Mouse (Mus musculus): ENCODE measurements at regions not wholly inside any gene's neighbourhood (a gene's known extent, or its start where the extent isn't known, plus 50 kb on each side); places are given as distances from the start of the nearest gene placed in this dataset.

- DNase-seq (ENCODE audit: low spot score): no peak
Observed at GRCm38 (mm10) chr8:126683555-126683947, 89.8 kb upstream of the Irf2bp2 start.

DNA sequence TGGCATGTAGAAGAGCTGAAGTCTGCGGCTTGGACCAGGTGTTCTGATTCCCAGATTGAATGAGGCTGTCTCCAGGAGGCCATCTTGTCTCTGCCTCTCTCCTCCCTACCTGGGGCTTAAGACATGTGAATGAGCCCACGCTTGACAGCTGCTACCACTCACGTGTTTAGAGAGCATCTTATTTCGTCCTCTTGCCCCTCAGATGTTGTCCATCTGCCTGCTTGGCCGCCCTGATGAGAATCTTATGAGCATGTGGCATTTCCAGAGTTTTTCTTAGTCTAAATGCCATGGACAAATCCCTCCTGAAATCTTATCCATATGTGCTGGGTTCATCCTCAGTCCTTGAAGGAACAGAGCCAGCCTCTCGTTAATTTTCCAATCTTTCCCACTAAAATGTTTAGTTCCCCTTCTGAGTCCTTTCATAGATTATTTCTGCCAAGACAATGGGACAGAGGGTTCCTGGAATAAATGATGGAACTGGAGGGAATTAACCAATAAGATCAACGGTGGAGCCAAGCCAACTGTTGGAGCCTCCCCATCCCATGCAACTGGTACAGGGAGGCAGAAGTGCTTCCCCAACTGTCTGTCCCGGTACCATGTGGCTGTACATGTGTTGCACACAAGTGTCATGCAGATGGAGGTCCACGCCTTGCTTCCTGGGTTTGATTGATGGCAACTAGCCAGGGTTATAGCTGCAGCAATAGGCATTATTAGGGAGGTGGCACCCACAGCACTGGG, 89.2 kb upstream of the Irf2bp2 start:
- DNase-seq (ENCODE audit: low spot score): no peak

DNA sequence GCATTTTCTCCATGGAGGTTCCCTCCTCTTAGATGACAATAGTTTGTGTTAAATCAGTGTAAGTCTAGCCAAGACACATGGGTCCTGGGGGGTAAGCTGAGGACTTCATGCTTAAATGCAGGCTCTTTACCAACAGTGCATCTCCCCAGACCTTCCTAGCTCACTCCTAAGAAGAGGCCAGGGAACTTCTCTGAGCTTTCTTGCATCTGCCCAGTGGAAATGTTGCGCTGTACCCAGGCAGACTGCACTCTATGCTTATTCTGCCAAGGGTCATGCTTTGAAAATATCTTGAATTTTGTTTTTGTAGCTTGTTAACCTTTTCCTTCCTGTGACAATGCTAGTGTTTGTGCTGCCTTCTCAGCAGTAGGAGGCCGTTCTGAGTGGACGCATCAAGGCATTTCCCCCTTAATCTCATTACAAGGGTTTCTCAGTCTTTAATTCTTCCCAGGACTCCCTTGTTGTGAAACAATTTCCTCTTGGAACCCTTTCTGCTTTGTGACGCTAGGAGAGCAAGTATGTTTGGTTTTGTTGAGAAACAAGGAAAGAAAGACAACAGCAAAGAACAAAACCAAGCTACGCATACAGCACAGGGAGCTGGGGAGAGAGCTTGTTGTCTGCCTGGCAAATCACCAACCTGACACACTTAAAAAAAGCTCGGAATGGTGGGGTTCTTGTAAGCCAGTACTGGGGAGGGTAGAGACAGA, 88.3 kb upstream of the Irf2bp2 start:
- DNase-seq (ENCODE audit: low spot score): no peak

DNA sequence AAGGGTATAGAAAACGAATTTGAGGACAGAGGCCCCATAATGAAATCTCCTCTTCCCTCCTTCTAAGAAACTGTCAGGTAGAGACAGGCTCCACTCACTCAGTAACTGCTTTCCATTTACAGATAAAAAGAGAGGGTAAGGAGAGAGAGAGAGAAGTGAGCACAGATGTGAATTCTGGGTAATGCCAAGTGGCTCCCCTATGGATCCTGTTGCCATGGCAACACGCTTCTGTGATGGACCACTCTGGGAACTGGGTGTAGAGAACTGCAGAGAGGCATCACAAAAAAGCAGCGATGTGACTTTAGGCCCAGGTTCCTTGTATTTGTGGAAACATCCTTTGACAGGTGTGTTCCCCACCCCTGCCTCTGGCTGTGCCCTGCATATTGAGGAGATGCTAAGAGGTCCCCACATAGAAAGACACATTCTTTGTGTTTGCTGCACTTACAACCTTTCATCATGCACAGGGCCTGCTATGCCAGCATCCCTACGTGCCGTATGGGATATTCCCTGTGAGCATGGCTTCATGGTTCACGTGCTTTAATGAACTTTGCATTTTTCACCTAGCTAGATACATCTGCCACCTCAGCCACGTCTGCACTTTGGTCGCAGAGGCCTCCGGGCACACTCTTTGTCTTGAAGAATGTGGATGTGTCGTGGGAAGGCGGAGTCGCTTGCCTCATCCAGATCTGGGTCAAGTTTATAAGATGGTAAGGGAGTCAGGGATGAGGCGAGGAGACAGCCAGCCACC, 84.4 kb upstream of the Irf2bp2 start:
- DNase-seq (ENCODE audit: low spot score): no peak

GRCm38 (mm10) chr8:126675153-126675552, 81.4 kb upstream of the Irf2bp2 start:
- no peak for DNase-seq (ENCODE audit: low spot score)

- DNase-seq (ENCODE audit: low spot score): peak; percentile 60
Observed at GRCm38 (mm10) chr8:126673038-126673740, 79.4 kb upstream of the Irf2bp2 start.

GRCm38 (mm10) chr8:126671594-126671993, 77.8 kb upstream of the Irf2bp2 start:
- no peak for DNase-seq (ENCODE audit: low spot score)

- no peak for DNase-seq (ENCODE audit: low spot score)
Observed at GRCm38 (mm10) chr8:126669919-126670318, 76.1 kb upstream of the Irf2bp2 start.

DNA sequence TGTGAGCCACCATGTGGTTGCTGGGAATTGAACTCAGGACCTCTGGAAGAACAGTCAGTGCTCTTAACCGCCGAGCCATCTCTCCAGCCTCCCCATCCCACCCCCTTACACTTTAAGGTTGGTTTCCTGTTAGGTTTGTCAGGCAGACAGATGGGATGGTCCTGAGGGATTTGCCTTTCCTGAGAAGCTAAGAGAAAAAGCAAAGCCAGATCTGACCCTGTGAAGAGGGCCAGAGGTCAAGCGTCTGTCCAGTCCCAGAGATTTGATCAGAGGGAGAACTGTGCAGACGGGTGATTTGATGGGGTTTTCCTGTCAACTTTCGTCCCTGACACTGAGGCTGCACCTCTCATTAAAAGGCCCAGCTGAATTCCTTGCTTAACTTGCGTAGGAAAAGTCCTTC, 75.4 kb upstream of the Irf2bp2 start:
- DNase-seq (ENCODE audit: low spot score): no peak

DNA sequence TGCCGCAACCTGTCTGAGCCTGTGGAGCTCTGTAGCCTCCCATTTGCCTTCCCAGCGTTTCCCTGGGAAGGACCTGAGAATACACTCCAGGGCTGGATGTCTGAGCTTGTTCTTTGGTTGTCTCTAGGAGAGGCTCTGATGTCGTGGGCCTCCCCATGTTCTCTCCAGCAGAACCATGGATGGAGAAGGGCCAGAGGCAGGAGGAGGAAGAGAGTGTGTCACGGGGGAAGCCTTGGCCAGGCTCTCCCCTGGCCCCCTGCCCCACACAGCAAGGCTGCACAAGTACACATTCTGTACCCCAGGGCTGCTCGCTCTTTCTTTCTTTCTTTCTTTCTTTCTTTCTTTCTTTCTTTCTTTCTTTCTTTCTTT, 74.9 kb upstream of the Irf2bp2 start:
- DNase-seq (ENCODE audit: low spot score): no peak

DNA sequence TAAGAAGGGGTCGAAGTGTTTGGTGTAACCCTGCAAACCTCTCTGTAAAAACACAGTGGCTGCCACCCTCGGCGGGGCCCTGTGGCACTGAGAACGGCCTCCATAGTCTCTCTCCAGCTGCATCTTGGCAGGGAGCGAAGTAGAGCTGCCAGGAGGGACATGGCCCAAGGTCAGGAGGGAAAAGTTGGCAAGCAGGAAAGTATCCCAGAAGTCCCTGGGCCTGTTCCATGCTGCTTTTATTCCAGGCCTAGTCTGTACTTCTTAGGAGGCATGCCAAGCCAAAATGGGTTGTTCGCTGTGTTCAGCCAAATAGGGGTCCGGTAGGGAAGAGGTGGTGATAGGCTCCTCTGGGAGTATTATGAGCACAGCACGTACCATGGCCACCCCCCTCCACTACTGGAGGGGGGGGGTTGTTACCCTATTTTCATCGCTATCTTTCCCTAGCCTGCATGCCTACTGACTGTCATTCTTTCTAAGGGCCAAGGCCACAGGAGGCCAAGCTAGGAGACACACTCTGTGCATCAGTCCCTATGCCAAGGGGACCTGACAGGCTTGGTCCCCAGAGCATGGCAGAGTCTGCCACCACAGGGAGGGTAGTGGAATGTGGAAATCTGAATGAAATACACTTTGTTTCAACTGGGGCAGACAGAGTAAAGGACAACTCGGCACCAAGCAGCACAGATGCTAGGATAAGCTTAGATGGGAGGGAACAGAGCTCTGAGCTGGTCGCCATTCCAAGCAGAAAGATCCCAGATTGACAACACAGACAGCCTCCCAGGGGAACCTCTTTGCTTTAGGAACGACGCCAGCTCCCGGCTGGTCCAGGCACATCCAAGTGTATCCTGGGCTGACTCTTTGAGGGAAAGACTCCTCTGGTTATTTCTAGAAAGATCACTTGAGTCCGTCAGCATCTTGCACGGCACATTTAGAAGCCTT, 74.2 kb upstream of the Irf2bp2 start:
- DNase-seq (ENCODE audit: low spot score): no peak

- no peak for DNase-seq (ENCODE audit: low spot score)
Observed at GRCm38 (mm10) chr8:126667086-126667720, 73.4 kb upstream of the Irf2bp2 start.

DNA sequence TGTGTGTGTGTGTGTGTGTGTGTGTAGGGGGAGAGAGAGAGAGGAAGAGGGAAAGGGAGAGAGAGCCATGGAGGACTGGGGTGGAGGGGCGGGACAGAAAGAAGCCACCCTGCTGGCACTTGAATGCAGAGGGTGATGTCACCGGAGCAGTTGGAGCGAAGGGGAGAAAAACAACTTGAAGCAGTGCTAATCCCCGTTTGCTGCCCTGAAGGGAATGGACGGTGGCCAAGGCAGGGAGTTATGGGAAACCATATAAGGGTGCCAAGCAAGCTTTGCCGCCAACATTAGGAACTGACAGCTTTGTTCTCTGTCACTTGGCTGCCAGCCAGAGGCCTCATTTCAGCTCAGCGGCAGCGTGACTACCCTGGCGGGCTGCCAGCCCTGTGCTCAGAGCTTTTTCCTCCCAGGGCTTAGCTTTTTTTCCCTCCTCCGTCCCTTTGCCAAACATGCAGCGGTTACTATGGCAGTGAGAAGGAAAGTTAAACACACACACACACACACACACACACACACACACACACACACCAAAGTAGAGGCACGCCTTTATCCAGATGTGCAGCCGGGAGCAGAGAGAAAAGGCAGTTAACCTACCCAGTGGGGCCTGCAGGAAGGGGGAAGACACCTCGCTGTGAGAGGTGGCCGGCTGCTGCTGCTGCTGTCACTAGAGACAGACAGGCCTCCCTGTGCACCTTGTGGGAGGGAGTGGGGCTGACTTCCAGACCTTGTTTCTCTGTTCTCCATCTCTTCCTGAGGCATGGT, 72.7 kb upstream of the Irf2bp2 start:
- DNase-seq (ENCODE audit: low spot score): peak; percentile 96

- peak; percentile 38 for DNase-seq (ENCODE audit: low spot score)
Observed at GRCm38 (mm10) chr8:126665581-126666241, 71.9 kb upstream of the Irf2bp2 start.

GRCm38 (mm10) chr8:126664891-126665290, 71.1 kb upstream of the Irf2bp2 start:
- DNase-seq (ENCODE audit: low spot score): no peak

- no peak for DNase-seq (ENCODE audit: low spot score)
Observed at GRCm38 (mm10) chr8:126662797-126663784, 69.3 kb upstream of the Irf2bp2 start.

GRCm38 (mm10) chr8:126662151-126662550, 68.4 kb upstream of the Irf2bp2 start:
- DNase-seq (ENCODE audit: low spot score): no peak

GRCm38 (mm10) chr8:126661511-126662142, 67.8 kb upstream of the Irf2bp2 start:
- peak; percentile 25 for DNase-seq (ENCODE audit: low spot score)

Data from retina, embryonic 14.5 days (tissue).